Mouse (Mus musculus): ENCODE data around the gene Smox. TPM values are rescaled to one million over a fixed set of nuclear protein-coding genes. Genes with fewer than 3 reads are reported as not detected.

Gene Smox
- under 1 TPM; 0.64 to 0.86 TPM for total RNA-seq (2023)

DNA sequence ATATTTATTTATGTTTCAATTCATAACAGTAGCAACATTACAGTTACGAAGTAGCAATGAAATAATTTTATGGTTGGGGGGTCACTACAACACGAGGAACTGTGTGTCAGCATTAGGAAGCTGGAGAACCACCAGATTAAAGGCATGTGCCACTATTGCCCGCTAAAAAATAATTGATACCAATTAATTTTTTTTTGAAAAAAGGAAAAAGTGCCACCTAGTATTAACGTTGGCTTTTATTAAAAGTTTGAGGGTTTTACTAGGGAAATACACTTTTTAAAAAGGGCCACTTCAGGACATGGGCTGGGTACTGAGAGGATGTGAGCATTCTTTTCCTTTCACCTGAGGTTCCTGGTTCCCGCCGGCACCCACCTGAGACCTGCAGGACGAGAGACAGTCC lies at the start of gene Smox:
Gene Smox, plus strand, starts transcription at position 301 of the 400 bp plus-strand sequence.

GRCm38 (mm10) chr2:131561891-131562585 lies 70.7 kb downstream of the Smox start, which contains the start of gene Adra1d:
TSS of gene Adra1d (minus strand) at chr2:131562283.

Other genes with a start within 250 kb of the Smox start
- 10 to 100 TPM; 74.5 to 75.2 TPM for gene Pank2, start 229.0 kb upstream of the Smox start, total RNA-seq (2023)
- gene Rnf24, start 138.6 kb upstream of the Smox start, total RNA-seq (2023), result 1 to 10 TPM; 4.3 to 4.4 TPM
- not detected for gene Adra1d, start 70.8 kb downstream of the Smox start, total RNA-seq (2023)

All from B cell, adult 67 days (primary cell).